Mouse (Mus musculus) olfactory bulb, adult 2 months (tissue): ENCODE data around the gene Osbpl2.

Source experiments
- CTCF ChIP-seq: fragments of 200-500 bp; IDR thresholded peaks from 2 replicates; pipeline ENCODE4 v1.5.1; 2012; ENCODE audit warnings: low read depth, mild to moderate bottlenecking, low read length, moderate library complexity; ENCODE audit not compliant: insufficient read depth
- POLR2A ChIP-seq: fragments of 200-500 bp; IDR thresholded peaks from 2 replicates; pipeline ENCODE4 v1.6.1; 2012; ENCODE audit warnings: mild to moderate bottlenecking, low read depth, low read length, moderate library complexity; ENCODE audit not compliant: insufficient read depth

GRCm38 (mm10) chr2:180208976-180209375 is 89.9 kb downstream of the Osbpl2 start:
- TF ChIP-seq CTCF: no peak
- no peak for TF ChIP-seq POLR2A
